ENCODE assay signal across 8 mouse cellular contexts in the genomic region with DNA sequence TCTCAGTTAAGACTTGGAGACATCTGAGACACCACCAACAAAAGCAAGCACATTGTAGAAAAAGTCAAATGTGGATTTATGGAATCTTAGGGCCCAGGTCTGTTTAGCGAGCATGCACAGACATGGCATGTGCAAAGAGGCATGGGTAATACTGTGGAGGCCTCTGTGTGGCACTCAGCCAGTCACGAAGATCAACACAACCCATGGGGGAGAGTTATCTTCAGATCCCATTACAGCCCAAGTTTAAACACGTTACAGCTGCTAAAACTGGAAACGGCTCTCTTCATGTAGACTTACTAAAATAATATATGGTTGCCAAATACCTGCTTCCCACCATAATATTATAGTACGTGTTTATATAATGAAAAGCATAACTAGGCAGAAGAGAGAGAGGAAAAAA.
DNase-seq lines count a peak whose midpoint lies in the region; ATAC-seq and TF ChIP-seq lines count a peak whose summit lies in the region.
"Had no signal": no experiment of that assay in that cellular context is flagged by ENCODE, and none has a peak within 500 bp of the region (broad histone marks: within the 10 kb centered on the region; RNA-seq: fewer than 3 reads in every experiment).

No protein-coding gene starts in this region.

- H3K27ac ChIP-seq in cortical plate, adult 2 months (ENCODE audit: insufficient read depth, low read length) = 0 out of 2 replicates have a peak overlapping the region, but pooled peaks have one; percentile 27
- H3K27ac ChIP-seq in hindbrain, postnatal 0 days = peak overlapping the region; percentile 51; the same call in 1 of the 2 replicates

- DNase-seq in kidney, postnatal 10 days = peak; percentile 37
- no peak for DNase-seq in kidney, postnatal 36 days
- peak; percentile 33 for DNase-seq in Muller cell, postnatal 12 days (ENCODE audit: inconsistent ontology term)
- peak; percentile 51 for DNase-seq in hindbrain, postnatal 0 days (ENCODE audit: low spot score)
- DNase-seq: liver, embryonic 13.5 days had no signal

- no peak overlapping the region for H3K4me3 ChIP-seq in cortical plate, adult 2 months (ENCODE audit: insufficient read depth, low read length)
- no peak overlapping the region for H3K4me3 ChIP-seq in hindbrain, postnatal 0 days (ENCODE audit: low read length)
- H3K4me3 ChIP-seq: liver, embryonic 13.5 days had no signal

- TF ChIP-seq POLR2A in cortical plate, adult 2 months (IDR thresholded peaks at IDR 0.05; ENCODE audit: extremely low read depth, insufficient read depth, low read length) = no peak

- WGBS in hindbrain, postnatal 0 days = 42% methylated on average over 5 of the region's 5 CpGs

- no peaks in the 10 kb centered on the region for H3K27me3 ChIP-seq in hindbrain, postnatal 0 days (ENCODE audit: insufficient read depth, low read length)
- H3K27me3 ChIP-seq: liver, embryonic 13.5 days had no signal

- peaks cover 5% of the 10 kb centered on the region; the same call in 1 of the 2 replicates for H3K4me1 ChIP-seq in cortical plate, adult 2 months (ENCODE audit: control insufficient read depth, insufficient read depth, low read length)
- peaks cover 20% of the 10 kb centered on the region for H3K4me1 ChIP-seq in hindbrain, postnatal 0 days (ENCODE audit: insufficient read depth, low read length)

- no peaks in the 10 kb centered on the region for H3K9me3 ChIP-seq in hindbrain, postnatal 0 days (ENCODE audit: low read length)
- H3K9me3 ChIP-seq: liver, embryonic 13.5 days had no signal

- no peak for ATAC-seq in hindbrain, postnatal 0 days
- no peak for ATAC-seq in activated CD4-positive, CD25-positive, alpha-beta regulatory T cell, adult 4 months
- no peak for ATAC-seq in inflammation-experienced regulatory T-cells, adult 6 months

- H3K9ac ChIP-seq in hindbrain, postnatal 0 days (replicated peaks; ENCODE audit: low read length) = no peak overlapping the region
- H3K9ac ChIP-seq: liver, embryonic 13.5 days had no signal

- H3K36me3 ChIP-seq in hindbrain, postnatal 0 days (ENCODE audit: insufficient read depth, low read length) = no peaks in the 10 kb centered on the region; the same call in 1 of the 2 replicates

- no peak overlapping the region for H3K4me2 ChIP-seq in hindbrain, postnatal 0 days (ENCODE audit: low read depth, low read length)
- H3K4me2 ChIP-seq: liver, embryonic 13.5 days had no signal

- TF ChIP-seq CTCF in cortical plate, adult 2 months (IDR thresholded peaks at IDR 0.05; ENCODE audit: extremely low read depth, insufficient read depth, low read length) = no peak
- TF ChIP-seq CTCF in hindbrain, postnatal 0 days (IDR thresholded peaks at IDR 0.05; ENCODE audit: low read depth) = no peak

Comparison
In these comparisons a context has a peak if more than half of its experiments do, and no peak if none do; other contexts are left out.
1. DNase-seq: peak in kidney, postnatal 10 days (single experiment), Muller cell, postnatal 12 days (single experiment) and hindbrain, postnatal 0 days (single experiment); none in kidney, postnatal 36 days (0 of 2).